Mouse (Mus musculus) olfactory bulb, adult 2 months (tissue): ENCODE results near the gene Hist2h2ac. TPM values are rescaled to one million over a fixed set of nuclear protein-coding genes. Genes with fewer than 3 reads are reported as not detected.

Experiments used
- H3K27ac ChIP-seq: fragments of 200-500 bp; 2 replicates; pipeline ENCODE4 v1.5.1; 2012; ENCODE audit warnings: low read depth, low read length; ENCODE audit not compliant: insufficient read depth
- H3K4me1 ChIP-seq: fragments of 200-500 bp; 2 replicates; pipeline ENCODE4 v1.6.1; 2012; ENCODE audit warnings: low read length; ENCODE audit not compliant: control insufficient read depth, insufficient read depth
- H3K4me3 ChIP-seq: fragments of 200-500 bp; 2 replicates; pipeline ENCODE4 v1.5.1; 2012; ENCODE audit warnings: mild to moderate bottlenecking, low read depth, low read length, moderate library complexity; ENCODE audit not compliant: insufficient read depth
- CTCF ChIP-seq: fragments of 200-500 bp; IDR thresholded peaks from 2 replicates; pipeline ENCODE4 v1.5.1; 2012; ENCODE audit warnings: low read depth, mild to moderate bottlenecking, low read length, moderate library complexity; ENCODE audit not compliant: insufficient read depth
- POLR2A ChIP-seq: fragments of 200-500 bp; IDR thresholded peaks from 2 replicates; pipeline ENCODE4 v1.6.1; 2012; ENCODE audit warnings: mild to moderate bottlenecking, low read depth, low read length, moderate library complexity; ENCODE audit not compliant: insufficient read depth
- WGBS: fragments of 180-500 bp; shearing (Covaris S2); methylation state at CpG from one replicate; pipeline ENCODE4 v1.1.7; 2018; 5-methylcytosine and 5-hydroxymethylcytosine counted together
- polyA plus RNA-seq: library from polyadenylated mRNA; stranded (reverse); fragments of >200 nt; gene quantifications from 2 replicates; pipeline ENCODE4 v1.2.4, GENCODE M21; 2012; ENCODE audit warnings: low replicate concordance; ENCODE audit not compliant: missing spikeins, insufficient read depth, insufficient read length

Gene Hist2h2ac
- polyA plus RNA-seq, 1 experiment, result not detected

GRCm38 (mm10) chr3:96196437-96197128 is 24.1 kb downstream of the Hist2h2ac start:
- Histone ChIP-seq H3K4me1 (peaks cover 25% of the 10 kb centered on the region), H3K4me3 (peak overlapping the region; percentile 79), H3K27ac (peak overlapping the region; percentile 99)
- WGBS, result 8% methylated on average over 27 of the region's 27 CpGs
- no peak for TF ChIP-seq POLR2A
- no peak for TF ChIP-seq CTCF

- WGBS, result 88% methylated on average over 11 of the region's 11 CpGs
- TF ChIP-seq POLR2A, result no peak
- no peak for TF ChIP-seq CTCF
Measured at GRCm38 (mm10) chr3:96195616-96196313, 24.9 kb downstream of the Hist2h2ac start.

DNA sequence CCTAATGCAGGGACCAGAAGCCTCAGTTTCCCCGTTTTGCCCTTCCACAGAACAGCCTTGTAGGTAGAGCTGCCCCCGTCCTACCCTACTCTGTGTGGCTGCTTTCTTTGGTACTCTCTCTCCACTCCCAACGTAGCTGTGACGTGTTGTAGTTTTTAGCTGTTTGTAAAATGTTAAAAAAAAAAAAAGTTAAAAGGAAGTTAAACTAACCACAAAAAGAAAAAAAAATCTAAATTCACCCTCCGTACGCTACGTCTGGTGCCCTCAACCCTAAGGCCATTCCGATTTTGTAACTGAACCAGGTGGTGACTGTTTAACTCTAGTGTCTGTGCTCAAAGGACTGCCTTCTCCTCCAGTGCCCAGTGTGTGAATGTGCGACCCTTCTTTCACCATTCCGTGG is 25.7 kb downstream of the Hist2h2ac start:
- H3K4me1 ChIP-seq, result peaks cover 31% of the 10 kb centered on the region
- TF ChIP-seq POLR2A (no peak), CTCF (no peak)
- WGBS, result 86% methylated on average over 10 of the region's 10 CpGs
- no peak overlapping the region for H3K27ac ChIP-seq
- no peak overlapping the region for H3K4me3 ChIP-seq

More at GRCm38 (mm10) chr3:96195616-96196313, 24.9 kb downstream of the Hist2h2ac start:
- Histone ChIP-seq H3K4me1 (peaks cover 25% of the 10 kb centered on the region), H3K4me3 (no peak overlapping the region), H3K27ac (no peak overlapping the region)

DNA sequence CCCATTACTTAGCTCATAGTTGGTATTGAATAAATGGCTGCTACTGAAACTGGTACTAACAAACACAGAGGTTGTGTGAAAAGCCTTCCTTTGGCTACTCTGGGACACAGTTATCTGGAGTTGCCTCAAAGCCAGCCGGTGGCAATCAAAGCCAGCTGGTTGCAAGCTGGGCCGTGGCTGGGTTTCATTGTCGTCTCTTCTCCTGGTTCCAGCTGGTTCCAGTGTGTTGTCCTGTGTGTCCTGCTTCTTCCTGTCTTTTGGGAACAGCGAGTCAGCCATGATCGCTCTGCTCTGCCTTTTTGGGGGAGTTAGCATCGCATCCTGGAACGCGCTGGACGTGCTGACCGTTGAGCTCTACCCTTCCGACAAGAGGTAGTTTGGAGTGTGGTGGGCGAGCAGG is 27.7 kb downstream of the Hist2h2ac start:
- H3K4me1 ChIP-seq, result peaks cover 44% of the 10 kb centered on the region
- WGBS, result 35% methylated on average over 12 of the region's 12 CpGs
- H3K4me3 ChIP-seq, result no peak overlapping the region
- TF ChIP-seq CTCF (no peak), POLR2A (no peak)
- peak overlapping the region; percentile 76 for H3K27ac ChIP-seq

DNA sequence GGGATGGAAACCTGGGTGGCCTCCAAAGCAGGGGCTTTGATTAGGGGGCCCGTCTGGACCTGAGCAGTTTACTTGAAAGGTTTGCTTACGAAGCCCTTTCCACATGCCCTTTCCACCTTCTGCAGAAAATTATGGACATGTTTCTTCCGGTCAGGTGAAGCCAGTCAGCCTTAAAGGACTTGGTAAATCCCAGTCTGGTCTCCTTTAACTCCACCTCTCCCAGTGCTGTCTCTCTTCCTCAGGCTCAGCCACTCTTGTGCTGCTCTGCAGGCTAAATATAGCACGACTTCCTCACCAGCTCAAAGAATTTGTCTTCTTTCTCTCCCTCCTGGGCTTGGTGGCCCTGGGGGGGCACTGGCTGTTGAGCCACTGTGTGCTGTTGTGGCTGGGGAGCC is 38.3 kb downstream of the Hist2h2ac start:
- 13% methylated on average over 4 of the region's 4 CpGs for WGBS
- TF ChIP-seq POLR2A (0 out of 2 replicates have a peak, but pooled peaks have one; percentile 1), CTCF (no peak)
- H3K27ac ChIP-seq, result peak overlapping the region; percentile 97
- H3K4me1 ChIP-seq, result peaks cover 26% of the 10 kb centered on the region
- H3K4me3 ChIP-seq, result peak overlapping the region; percentile 91

DNA sequence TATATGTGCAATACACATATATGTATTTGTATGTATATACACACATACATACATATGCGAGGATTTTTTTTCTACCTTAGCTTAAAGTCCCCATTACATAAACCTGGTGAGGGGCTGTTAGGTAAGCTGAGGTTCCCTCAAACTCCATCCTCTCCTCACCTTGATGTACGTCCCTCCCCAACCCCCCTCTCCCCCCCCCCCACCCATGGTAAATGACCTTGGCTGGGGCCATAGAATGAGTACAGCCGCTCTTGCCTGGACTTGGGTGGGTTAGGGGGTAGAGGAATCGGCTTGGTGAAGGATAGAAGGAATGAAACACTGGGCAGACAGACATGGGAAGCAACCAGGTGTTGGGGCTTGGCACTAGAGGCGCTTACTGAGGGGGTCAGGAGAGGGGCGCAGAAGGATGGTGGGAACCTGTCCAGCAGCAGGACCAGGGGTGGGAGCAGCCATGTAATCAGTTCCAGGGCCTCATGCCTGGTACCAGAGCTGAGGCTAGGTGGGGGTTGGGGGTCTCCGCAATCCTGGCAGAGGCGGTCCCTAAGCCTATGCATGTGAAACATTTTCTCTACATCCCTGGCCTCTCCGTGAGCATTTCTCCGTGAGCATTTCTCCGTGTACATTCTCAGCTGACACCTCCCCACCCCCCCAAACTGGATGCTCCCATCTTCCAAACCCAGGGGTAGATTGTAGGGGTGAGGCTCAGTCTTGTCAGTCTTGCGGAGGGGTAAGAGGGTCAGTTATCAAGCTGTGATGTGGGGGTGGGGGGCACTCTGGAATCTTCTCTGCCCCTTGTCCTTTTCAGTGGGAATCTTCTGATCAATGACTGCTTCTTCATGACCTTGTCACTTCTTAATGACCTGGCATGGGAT is 38.9 kb downstream of the Hist2h2ac start:
- WGBS, result 18% methylated on average over 12 of the region's 12 CpGs
- Histone ChIP-seq H3K4me1 (peaks cover 20% of the 10 kb centered on the region), H3K27ac (peak overlapping the region; percentile 97), H3K4me3 (peak overlapping the region; percentile 91)
- no peak for TF ChIP-seq CTCF
- TF ChIP-seq POLR2A, result 0 out of 2 replicates have a peak, but pooled peaks have one; percentile 13

GRCm38 (mm10) chr3:96180727-96181477 is 39.8 kb downstream of the Hist2h2ac start, which contains the start of gene Sv2a:
TSS of gene Sv2a (plus strand) at chr3:96181151.
- Histone ChIP-seq H3K27ac (peak within 1 kb of the TSS; percentile 97), H3K4me3 (peak within 1 kb of the TSS; percentile 91), H3K4me1 (peaks cover 17% of the 10 kb centered on the region)
- no peak for TF ChIP-seq CTCF
- TF ChIP-seq POLR2A, result peak; percentile 73
- WGBS, result 1% methylated on average over 21 of the region's 23 CpGs

GRCm38 (mm10) chr3:96179531-96179930 is 41.1 kb downstream of the Hist2h2ac start:
- 46% methylated on average over 4 of the region's 4 CpGs for WGBS
- H3K4me1 ChIP-seq, result peaks cover 7% of the 10 kb centered on the region
- no peak overlapping the region for H3K27ac ChIP-seq
- TF ChIP-seq POLR2A (no peak), CTCF (no peak)
- no peak overlapping the region for H3K4me3 ChIP-seq
